34 mouse cellular contexts compared by ENCODE assay signal in the genomic region with DNA sequence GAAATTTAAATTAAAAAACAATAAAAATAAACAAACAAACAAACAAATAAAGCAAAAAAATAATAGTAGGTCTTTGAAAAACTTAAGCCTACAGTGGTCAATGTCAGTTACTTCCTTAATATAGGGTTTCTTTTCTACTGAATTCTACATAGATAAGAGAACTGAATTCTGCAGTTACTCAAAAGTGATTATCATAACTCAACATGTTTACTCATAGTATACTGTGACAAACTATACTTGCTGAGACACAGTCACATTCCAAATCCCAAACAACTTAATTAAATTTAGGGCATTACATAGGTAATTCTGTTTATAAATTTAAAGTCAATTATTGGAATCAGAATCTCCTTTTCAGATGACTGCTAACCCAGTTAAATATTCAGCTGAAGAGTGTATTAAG. TPM values are rescaled to one million over a fixed set of nuclear protein-coding genes. Genes with fewer than 3 reads are reported as not detected.
"Had no signal": no experiment of that assay in that cellular context is flagged by ENCODE, and none has a peak within 500 bp of the region (broad histone marks: within the 10 kb centered on the region; RNA-seq: fewer than 3 reads in every experiment).

No protein-coding gene starts in this region.

- H3K4me3 ChIP-seq: left cerebral cortex, adult 2 months; limb, embryonic 10.5 days; limb, embryonic 12.5 days; limb, embryonic 13.5 days; limb, embryonic 15.5 days; liver, embryonic 12.5 days; liver, embryonic 13.5 days; liver, embryonic 15.5 days; lung, embryonic 15.5 days; megakaryocyte, embryonic 14.5 days; midbrain, embryonic 10.5 days; midbrain, embryonic 12.5 days; midbrain, embryonic 13.5 days; midbrain, embryonic 15.5 days; myocyte; neural tube, embryonic 12.5 days had no signal

- H3K36me3 ChIP-seq: limb, embryonic 10.5 days; limb, embryonic 12.5 days; limb, embryonic 13.5 days; limb, embryonic 15.5 days; liver, embryonic 12.5 days; liver, embryonic 13.5 days; liver, embryonic 15.5 days; lung, embryonic 15.5 days; midbrain, embryonic 10.5 days; midbrain, embryonic 12.5 days; midbrain, embryonic 13.5 days; midbrain, embryonic 15.5 days; neural tube, embryonic 12.5 days had no signal

- H3K27me3 ChIP-seq: limb, embryonic 12.5 days; limb, embryonic 13.5 days; limb, embryonic 15.5 days; liver, embryonic 12.5 days; liver, embryonic 13.5 days; liver, embryonic 15.5 days; lung, embryonic 15.5 days; midbrain, embryonic 12.5 days; midbrain, embryonic 13.5 days; midbrain, embryonic 15.5 days; neural tube, embryonic 12.5 days had no signal

- H3K9ac ChIP-seq: limb, embryonic 12.5 days; limb, embryonic 13.5 days; limb, embryonic 15.5 days; liver, embryonic 12.5 days; liver, embryonic 13.5 days; liver, embryonic 14.5 days; liver, embryonic 15.5 days; liver, postnatal 0 days; lung, embryonic 14.5 days; lung, embryonic 15.5 days; midbrain, embryonic 12.5 days; midbrain, embryonic 13.5 days; midbrain, embryonic 15.5 days; neural tube, embryonic 12.5 days had no signal

- H3K9me3 ChIP-seq: limb, embryonic 10.5 days; limb, embryonic 12.5 days; limb, embryonic 13.5 days; limb, embryonic 15.5 days; liver, embryonic 12.5 days; liver, embryonic 13.5 days; liver, embryonic 15.5 days; lung, embryonic 15.5 days; midbrain, embryonic 10.5 days; midbrain, embryonic 12.5 days; midbrain, embryonic 13.5 days; midbrain, embryonic 15.5 days; neural tube, embryonic 12.5 days had no signal

- H3K4me1 ChIP-seq: limb, embryonic 15.5 days; liver, embryonic 15.5 days; lung, embryonic 15.5 days; megakaryocyte, embryonic 14.5 days; midbrain, embryonic 10.5 days; midbrain, embryonic 12.5 days; midbrain, embryonic 13.5 days; midbrain, embryonic 15.5 days; neural tube, embryonic 12.5 days had no signal

- H3K27ac ChIP-seq: left cerebral cortex, adult 2 months; limb, embryonic 10.5 days; limb, embryonic 12.5 days; limb, embryonic 13.5 days; limb, embryonic 15.5 days; liver, embryonic 12.5 days; liver, embryonic 13.5 days; liver, embryonic 14.5 days; liver, embryonic 15.5 days; lung, embryonic 15.5 days; macrophage; midbrain, embryonic 10.5 days; midbrain, embryonic 12.5 days; midbrain, embryonic 13.5 days; midbrain, embryonic 15.5 days; neural tube, embryonic 12.5 days had no signal

- ATAC-seq: liver, postnatal 0 days; lung, postnatal 0 days; midbrain, embryonic 13.5 days; midbrain, embryonic 15.5 days; midbrain, embryonic 16.5 days had no signal

- DNase-seq: left cerebral cortex, postnatal 4 days; liver, embryonic 13.5 days; liver, postnatal 0 days; lung, adult 18-20 months; lung, adult 2 months; lung, embryonic 14.5 days; lung, postnatal 10 days; lung, postnatal 14 days; lung, postnatal 36 days; lung, postnatal 4 days; midbrain, embryonic 14.5 days had no signal

RNA-seq across cellular contexts. Expression of a gene that starts 4.5 kb away (rescaled TPM):
- total RNA-seq: left cerebral cortex, postnatal 4 days; liver, adult 2 months had no signal
- polyA plus RNA-seq: limb, embryonic 11.5 days; limb, embryonic 12.5 days; liver, adult 2 months; lung, embryonic 14.5 days; lung, embryonic 15.5 days; lung, embryonic 16.5 days; lung, postnatal 0 days; macrophage; midbrain, embryonic 10.5 days; midbrain, embryonic 11.5 days; midbrain, embryonic 12.5 days; midbrain, embryonic 13.5 days; midbrain, embryonic 14.5 days; midbrain, embryonic 15.5 days; myocyte had no signal
